Mouse (Mus musculus) cerebellum, adult 9-10 months (tissue): ENCODE results near the gene Calcrl.
A peak's percentile ranks its signal among the peaks of the same experiment; 100 is the strongest.
"Not testable (repeated sequence)": the region's sequence is repeated elsewhere in the genome, so short reads cannot be mapped to it uniquely, and the experiment has no call there.

Source experiments
- DNase-seq: peaks from one replicate; pipeline ENCODE4 v3.0.0; 2022

The Calcrl gene

GRCm38 (mm10) chr2:84425138-84425537 lies at the start of gene Calcrl:
TSS of gene Calcrl (minus strand) at chr2:84425411.
- peak; percentile 5 for DNase-seq

GRCm38 (mm10) chr2:84474651-84475050 lies 49.4 kb upstream of the Calcrl start:
- no peak for DNase-seq

DNA sequence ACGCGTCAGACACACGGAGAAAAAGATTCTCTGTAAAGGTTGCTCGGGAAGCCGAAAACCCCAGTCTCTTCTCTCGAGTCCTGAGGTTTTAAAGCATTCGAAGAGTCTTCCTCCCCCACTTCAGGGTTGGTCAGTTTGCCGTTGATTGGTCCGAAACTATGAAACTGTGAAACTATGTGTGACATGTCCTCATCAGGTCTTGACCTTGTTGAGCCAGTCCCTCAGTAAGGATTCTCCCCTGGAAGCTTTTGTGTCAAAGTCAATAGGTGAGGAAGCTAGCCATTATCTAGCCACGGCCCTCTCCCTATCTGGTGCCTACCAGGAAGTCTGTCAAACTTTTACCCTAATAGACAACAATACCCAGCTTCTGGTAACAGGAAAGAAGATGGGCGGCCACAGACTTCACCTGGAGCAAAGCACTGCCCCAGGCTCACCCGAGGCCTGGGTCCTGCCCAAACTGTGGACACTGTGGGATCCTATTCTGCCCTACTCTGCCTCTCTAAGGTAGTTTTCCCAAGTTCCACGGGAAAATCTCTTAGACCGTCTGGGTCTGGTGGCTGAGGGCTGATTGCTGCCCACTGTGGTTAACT lies 48.8 kb upstream of the Calcrl start:
- no peak for DNase-seq

- DNase-seq = no peak
Observed at GRCm38 (mm10) chr2:84467391-84467790, 42.2 kb upstream of the Calcrl start.

DNA sequence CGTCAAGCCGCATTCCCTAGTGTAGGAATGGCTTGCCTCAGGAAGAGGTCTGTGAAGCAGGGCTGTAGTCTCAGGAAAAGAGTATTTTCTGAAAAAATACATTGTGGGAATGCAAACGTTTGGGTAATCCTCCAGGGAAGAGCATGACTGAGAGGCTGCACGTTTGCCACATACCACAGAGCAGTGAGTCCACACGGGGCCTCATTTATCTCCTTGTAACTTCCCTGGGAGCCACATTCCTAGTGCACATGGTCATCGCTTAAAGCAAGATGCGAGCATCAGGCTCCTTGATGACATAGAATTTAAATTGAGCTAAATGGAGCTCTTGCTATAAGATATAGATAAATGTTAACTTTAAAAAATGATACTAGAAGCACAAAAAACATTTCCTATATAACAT lies 39.7 kb upstream of the Calcrl start:
- no peak for DNase-seq

DNA sequence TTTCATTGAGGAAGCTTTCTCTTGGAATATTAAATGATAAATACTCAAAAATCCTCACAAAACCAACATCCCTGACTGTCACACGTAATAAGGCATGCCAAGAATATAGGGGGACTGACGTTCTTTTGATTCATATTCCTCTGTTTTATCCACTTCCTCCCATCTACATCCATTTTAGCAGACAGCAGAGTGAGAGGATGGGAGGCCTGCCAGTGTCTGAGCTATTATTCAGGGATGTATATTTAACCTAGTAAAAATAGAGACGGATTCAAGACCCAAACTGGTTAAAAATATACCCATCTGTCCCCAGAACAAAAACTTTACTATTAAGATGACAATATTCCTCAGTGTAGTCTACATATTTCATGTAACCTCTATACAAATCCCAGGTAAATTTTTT lies 37.2 kb upstream of the Calcrl start:
- no peak for DNase-seq

DNA sequence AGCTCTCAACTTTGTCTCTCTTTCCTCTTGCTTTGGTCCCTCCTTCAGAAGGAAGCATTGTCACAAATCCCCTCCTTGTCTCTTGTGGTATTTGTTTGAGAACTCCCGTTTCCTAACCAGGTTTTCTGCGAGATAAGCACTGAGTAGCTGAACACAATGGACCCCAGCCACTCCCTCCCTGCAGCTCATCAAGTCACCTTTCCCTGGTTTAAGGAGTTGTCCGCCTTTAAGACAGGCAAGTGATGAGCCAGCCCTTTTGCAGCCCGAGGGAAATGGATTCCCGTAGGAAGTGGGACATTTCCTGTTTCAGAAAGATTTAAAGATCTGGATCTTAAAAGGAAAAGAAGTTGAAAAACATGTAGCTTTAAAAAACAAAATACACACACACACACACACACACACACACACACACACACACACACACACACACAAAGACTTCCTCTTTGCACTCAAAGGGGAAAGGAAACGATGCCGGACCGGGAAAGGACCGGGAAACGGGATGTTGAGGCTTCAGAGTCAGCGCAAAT lies 34.5 kb upstream of the Calcrl start:
- no peak for DNase-seq

DNA sequence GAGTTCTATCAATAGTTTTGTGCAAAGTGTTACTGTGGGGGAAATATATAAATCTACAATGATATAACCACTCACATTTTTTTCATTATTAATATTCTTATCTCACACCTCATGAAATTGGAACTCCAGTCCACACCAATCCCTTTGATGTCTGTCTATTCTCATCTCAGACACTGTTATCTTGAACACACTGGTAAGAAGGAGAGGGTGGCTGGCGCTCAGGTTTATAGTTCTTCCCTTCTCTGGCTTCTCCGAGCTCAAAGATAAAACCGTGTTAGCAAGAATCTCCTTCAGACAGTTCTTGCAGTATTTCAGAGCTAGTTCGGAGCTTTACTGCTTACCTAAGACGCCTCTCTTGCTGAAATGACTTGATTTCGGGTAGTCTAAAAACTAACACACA lies 32.0 kb upstream of the Calcrl start:
- DNase-seq = no peak

DNA sequence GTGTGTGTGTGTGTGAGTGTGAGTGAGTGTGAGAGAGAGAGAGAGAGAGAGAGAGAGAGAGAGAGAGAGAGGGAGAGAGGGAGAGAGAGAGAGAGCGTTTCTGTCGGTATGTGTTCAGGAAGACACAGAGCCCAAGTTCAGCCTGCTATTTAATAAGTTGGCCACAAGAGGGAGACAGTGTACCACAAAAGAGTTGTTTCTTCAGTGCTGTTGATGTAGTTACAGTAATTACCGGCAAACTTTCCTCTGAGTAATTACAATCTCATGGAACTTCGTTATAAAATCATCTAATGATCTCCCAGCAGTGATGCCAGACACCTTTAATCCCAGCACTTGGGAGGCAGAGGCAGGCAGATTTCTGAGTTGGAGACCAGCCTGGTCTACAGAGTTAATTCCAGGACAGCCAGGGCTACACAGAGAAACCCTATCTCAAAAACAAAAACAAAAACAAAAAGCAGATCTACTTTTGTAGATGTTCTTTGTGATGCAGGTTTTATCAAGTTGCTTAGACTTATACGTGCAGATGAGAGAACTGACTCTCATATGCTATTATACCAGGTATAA lies 30.1 kb upstream of the Calcrl start:
- DNase-seq = peak; percentile 68

GRCm38 (mm10) chr2:84454551-84455235 lies 29.5 kb upstream of the Calcrl start:
- DNase-seq = no peak

DNA sequence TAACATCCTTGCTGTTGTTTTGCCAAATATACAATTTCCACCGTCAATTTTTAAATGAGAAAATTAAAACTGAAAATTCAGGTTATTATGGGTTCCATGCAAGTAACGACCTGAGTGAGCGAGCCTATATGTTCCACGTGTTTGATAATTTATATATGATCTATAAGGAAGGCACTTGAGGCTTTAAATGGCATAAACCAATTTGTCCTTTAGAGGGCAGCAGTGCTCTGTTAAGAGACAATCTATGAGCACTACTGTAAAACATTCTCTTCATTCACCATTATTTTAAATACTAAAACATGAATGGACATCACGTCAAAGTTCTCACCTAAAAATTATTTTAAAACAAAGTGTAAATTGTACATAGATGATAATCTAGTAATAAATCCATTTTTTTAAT lies 28.8 kb upstream of the Calcrl start:
- peak; percentile 38 for DNase-seq

GRCm38 (mm10) chr2:84445499-84445898 lies 20.3 kb upstream of the Calcrl start:
- DNase-seq = no peak

GRCm38 (mm10) chr2:84441940-84442339 lies 16.7 kb upstream of the Calcrl start:
- no peak for DNase-seq

DNA sequence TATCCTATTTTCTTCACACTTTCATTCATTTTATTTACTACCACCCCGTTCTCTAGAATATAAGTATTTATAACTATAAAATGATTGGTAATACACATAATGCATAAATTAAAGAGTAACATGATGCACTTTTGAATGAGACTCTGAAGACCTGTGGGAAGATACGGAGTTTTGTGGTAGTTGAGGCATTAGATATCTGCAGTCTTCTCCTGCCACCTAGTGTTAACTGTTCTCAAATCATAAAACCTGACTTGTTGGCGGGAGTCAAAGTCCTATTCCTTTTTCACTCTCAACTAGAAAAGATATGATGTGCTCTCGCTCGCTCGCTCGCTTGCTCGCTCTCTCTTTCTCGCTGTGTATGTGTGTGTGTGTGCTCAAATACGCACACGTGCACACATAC lies 4.5 kb upstream of the Calcrl start:
- peak; percentile 44 for DNase-seq

DNA sequence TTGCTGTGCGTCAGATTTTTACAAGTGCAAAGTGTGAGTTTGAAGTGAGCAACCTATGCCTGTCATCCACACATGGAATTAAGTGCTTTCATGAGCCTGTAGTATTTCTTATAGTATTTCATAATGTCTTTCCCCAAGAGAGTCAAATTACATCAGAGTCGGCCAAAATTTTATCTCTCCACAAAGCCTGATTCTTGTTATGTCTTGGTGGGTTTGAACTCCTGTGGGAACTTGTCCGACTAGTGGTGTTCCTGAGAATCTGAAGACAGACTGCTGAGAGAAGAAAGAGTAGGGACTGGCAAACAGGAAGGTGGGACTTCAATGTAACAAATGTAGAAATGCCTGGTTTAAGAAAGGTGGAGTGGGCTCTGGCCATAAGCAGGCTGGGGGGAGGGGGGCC lies 3.6 kb upstream of the Calcrl start:
- DNase-seq = no peak

- no peak for DNase-seq
Observed at GRCm38 (mm10) chr2:84426531-84426930, 1.3 kb upstream of the Calcrl start.

- no peak for DNase-seq
Observed at GRCm38 (mm10) chr2:84416501-84416900, 8.7 kb downstream of the Calcrl start.

GRCm38 (mm10) chr2:84409796-84410592 lies 15.2 kb downstream of the Calcrl start:
- no peak for DNase-seq

- DNase-seq = no peak
Observed at GRCm38 (mm10) chr2:84404834-84405233, 20.4 kb downstream of the Calcrl start.

GRCm38 (mm10) chr2:84402713-84403112 lies 22.5 kb downstream of the Calcrl start:
- no peak for DNase-seq

- DNase-seq = no peak
Observed at GRCm38 (mm10) chr2:84396557-84396956, 28.7 kb downstream of the Calcrl start.

- no peak for DNase-seq
Observed at GRCm38 (mm10) chr2:84393236-84393635, 32.0 kb downstream of the Calcrl start.

DNA sequence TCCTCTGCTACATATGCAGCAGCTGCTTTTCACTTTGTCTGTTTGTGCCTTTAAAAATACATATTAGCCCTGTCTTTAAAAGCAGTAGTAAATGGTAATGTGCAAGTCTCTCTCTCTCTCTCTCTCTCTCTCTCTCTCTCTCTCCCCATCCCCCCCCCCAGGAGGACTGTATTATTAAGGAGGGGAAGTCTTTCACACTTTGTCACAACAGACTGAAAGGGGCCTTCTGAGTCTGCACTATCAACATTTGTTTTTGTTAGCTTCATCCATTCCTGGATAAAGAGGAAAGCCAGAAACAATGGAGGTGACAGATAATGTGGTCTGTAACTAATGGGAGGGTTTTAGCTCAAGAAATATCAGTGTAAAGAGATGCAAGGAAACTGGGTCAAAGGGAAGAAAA lies 36.1 kb downstream of the Calcrl start:
- no peak for DNase-seq

DNA sequence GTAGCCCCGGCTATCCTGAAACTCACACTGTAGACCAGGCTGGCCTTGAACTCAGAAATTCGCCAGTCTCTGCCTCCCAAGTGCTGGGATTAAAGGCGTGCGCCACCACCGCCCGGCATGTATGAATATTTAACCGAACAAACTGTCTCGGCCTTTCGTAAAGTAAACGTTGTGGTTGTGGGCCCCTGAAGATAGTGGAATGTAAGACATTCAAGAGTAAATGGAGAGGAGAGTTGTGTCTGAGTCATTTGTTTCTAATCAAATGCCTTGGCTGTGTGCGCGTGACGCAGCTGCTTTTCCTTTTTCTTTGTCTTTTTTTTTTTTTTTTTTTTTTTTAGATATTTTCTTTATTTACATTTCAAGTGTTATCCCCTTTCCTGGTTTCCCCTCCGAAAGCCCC lies 36.7 kb downstream of the Calcrl start:
- not testable (repeated sequence) for DNase-seq
